Mouse (Mus musculus) embryonic fibroblast, embryonic 13.5 days (primary cell): ENCODE data around the gene D13Ertd608e.
"Not testable (repeated sequence)": the region's sequence is repeated elsewhere in the genome, so short reads cannot be mapped to it uniquely, and the experiment has no call there.

Experiments
- CTCF ChIP-seq: IDR thresholded peaks from 2 replicates; pipeline ENCODE4 v1.5.1; 2011; ENCODE audit warnings: mild to moderate bottlenecking, control low read depth, low read length, moderate library complexity, borderline replicate concordance; ENCODE audit not compliant: insufficient read depth
- POLR2A ChIP-seq: IDR thresholded peaks from 2 replicates; pipeline ENCODE4 v1.6.1; 2011; ENCODE audit warnings: low read depth, mild to moderate bottlenecking, control low read depth, low read length, moderate library complexity

DNA sequence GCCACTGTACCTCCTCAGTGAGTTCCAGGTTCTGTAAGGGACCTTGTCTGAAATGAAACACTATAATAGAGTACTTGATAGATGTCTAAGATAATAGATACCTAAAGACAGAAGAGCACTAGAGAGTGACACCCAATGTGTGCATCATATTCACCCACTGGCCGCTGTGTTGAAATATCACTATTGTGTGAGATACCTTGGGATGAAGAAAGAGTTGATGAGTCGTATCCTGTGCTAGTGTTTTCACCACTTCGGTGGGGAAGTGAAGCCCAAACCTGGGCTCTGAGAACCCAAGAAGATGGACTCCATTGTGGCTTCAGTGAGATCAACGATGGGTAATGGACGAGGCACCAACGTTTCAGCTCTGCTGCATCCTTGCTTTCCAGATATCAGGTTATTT, 26.6 kb downstream of the D13Ertd608e start:
- TF ChIP-seq CTCF, POLR2A: not testable (repeated sequence)
